Mouse (Mus musculus) cerebellum, adult 2 months (tissue): Measurements from ENCODE around the gene Elmo1.

Experiments
- CTCF ChIP-seq: fragments of 200-500 bp; IDR thresholded peaks from 2 replicates; pipeline ENCODE4 v1.5.1; 2011; ENCODE audit warnings: low read depth, mild to moderate bottlenecking, control low read depth, low read length, moderate library complexity, borderline replicate concordance; ENCODE audit not compliant: insufficient read depth
- POLR2A ChIP-seq: fragments of 200-500 bp; IDR thresholded peaks from 2 replicates; pipeline ENCODE4 v1.6.1; 2011; ENCODE audit warnings: low read length, control low read depth, borderline replicate concordance; ENCODE audit not compliant: insufficient read depth

DNA sequence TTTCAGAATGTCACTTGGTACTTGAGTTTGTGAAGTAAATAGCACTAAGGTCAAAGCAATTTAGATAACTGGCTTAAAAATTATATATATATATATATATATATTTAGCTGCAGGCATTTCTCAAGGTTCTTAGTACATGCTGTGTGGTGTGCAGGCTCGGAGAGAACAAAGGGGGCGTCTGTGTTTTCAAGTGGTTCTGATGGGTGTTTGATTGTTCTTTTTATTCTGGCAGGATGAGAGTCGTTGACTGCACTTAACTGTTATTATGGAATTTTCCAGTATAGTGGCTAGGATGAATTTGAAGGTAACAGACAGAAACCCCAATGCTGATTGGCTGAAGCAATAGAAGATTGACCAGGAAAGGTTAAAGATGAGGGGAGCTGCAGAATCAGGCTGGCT is 33.6 kb downstream of the Elmo1 start:
- TF ChIP-seq POLR2A = no peak
- TF ChIP-seq CTCF = no peak
